Mouse (Mus musculus): Measurements from ENCODE around the gene Letm1.

Gene Letm1

DNA sequence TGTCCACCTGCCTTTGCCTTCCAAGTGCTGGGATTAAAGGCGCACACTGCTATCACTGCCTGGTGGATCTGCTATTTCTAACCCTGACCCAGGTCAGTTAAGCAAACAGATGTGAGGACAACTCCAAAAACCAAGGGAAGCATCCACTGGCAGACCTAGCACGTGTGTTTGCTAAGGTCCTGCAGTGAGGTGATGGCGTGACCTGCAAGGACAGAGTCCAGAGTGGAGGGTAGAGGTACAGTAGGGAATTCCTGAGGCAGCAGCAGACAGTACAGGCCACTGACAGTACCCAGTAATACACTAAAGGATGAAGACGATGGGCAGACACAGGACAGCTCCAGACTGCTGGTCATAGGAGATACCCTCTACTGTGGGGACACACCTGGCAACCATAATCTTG lies 42.1 kb downstream of the Letm1 start:
- no peak for DNase-seq (ENCODE audit: extremely low read depth, low read depth, low spot score)

- DNase-seq (ENCODE audit: extremely low read depth, low read depth, low spot score), result no peak
Measured at GRCm38 (mm10) chr5:33738341-33738740, 44.3 kb downstream of the Letm1 start.

- DNase-seq (ENCODE audit: extremely low read depth, low read depth, low spot score), result no peak
Measured at GRCm38 (mm10) chr5:33737903-33738321, 44.7 kb downstream of the Letm1 start.

GRCm38 (mm10) chr5:33736230-33736629 lies 46.4 kb downstream of the Letm1 start:
- DNase-seq (ENCODE audit: extremely low read depth, low read depth, low spot score), result no peak

DNA sequence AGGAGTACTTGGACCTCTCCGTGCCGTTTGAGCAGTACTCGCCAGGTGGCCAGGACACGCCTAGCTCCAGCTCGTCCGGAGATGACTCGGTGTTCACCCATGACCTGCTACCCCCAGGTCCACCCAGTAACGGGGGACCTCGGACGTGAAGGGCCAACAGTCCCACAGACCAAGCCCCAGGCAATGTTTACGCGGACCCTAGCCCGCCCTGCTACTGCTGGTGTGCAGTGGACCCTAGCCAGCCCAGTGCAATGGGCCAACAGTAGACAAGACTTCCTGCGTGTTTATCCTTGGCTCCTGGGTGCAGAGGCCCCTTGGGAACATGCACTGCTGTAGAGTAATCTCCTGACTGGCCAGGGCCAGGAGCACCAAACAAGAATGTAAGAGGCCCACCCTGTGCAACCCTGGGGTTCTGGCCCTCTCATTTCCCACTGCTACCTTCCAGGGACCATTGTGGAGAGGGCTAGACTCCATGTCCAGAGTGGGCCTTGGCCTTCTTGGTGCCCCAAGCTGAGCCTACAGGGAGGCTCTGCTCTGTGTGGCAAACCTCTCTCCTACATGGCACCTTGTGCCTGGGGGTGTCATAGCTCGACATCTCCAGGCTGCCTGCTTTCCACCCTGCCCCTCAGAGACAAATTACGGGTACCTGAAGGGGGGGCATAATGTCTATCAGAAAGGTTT lies 47.1 kb downstream of the Letm1 start:
- no peak for DNase-seq (ENCODE audit: extremely low read depth, low read depth, low spot score)

- no peak for DNase-seq (ENCODE audit: extremely low read depth, low read depth, low spot score)
Measured at GRCm38 (mm10) chr5:33733837-33734236, 48.8 kb downstream of the Letm1 start.

DNA sequence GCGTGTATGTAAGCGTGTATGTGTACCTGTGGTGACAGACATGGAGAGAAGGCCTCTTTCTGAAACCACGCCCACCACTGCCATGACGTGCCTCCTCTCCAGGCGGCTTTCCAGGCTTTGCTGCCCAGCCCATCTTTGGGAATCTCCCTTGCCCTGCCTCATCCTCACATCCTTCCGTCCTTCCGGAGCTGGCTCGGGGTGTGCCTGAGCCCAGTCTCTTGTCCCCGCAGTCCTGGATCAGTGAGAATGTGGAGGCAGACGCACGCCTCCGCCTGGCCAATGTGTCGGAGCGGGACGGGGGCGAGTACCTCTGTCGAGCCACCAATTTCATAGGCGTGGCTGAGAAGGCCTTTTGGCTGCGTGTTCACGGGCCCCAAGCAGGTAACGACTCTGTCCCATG lies 51.6 kb downstream of the Letm1 start:
- no peak for DNase-seq (ENCODE audit: extremely low read depth, low read depth, low spot score)

- DNase-seq (ENCODE audit: extremely low read depth, low read depth, low spot score), result no peak
Measured at GRCm38 (mm10) chr5:33730516-33730915, 52.1 kb downstream of the Letm1 start.

DNA sequence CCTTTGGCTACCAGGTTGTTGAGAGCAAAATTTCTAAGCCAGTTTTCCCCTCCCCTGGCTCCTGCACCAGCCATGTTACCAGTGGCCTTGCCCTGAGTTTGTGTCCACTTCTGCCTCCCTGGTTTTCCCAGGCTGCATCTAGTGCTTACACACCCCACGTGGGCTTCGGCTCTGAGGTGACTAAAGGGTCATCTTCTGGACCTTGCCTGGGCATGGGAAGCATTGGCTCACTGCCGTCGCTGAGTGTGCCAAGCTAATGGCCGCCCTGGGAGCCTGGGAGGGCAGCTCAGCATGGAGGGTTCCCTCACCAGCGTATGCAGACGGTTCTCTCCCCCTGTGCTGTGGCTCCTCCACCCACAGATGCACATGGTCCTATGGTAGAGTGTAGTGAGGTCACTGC lies 53.8 kb downstream of the Letm1 start:
- no peak for DNase-seq (ENCODE audit: extremely low read depth, low read depth, low spot score)

- DNase-seq (ENCODE audit: extremely low read depth, low read depth, low spot score), result no peak
Measured at GRCm38 (mm10) chr5:33726891-33727290, 55.7 kb downstream of the Letm1 start.

DNA sequence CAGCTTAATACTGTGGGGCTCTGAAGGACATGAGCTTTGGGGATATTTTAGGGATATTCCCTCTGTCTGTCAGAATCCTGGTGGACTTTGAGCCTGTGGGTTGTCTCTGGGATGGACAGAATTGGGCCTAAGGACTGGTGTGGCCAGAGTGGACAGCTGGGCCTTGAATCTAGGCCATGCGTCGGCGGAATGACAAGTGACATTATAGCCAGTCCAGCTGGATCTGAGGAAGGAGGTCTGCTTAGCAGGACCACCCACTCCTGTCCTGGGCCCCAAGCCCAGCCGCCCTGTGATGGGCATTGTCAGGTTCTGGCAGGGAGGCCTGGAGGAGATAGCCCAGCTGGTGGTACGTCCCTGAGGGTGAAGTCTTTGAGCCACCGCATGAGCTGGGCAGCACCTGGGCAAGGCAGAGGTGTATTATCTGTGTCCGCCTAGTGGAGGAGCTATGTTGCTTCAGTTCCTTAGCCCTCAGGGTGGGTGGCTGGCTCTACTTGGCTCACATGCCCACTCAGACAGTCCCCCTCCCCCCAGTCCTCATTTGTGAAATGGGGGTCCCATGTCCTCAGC lies 56.5 kb downstream of the Letm1 start:
- DNase-seq (ENCODE audit: extremely low read depth, low read depth, low spot score), result no peak

GRCm38 (mm10) chr5:33723641-33724465 lies 58.8 kb downstream of the Letm1 start:
- DNase-seq (ENCODE audit: extremely low read depth, low read depth, low spot score), result no peak

GRCm38 (mm10) chr5:33723019-33723640 lies 59.5 kb downstream of the Letm1 start:
- DNase-seq (ENCODE audit: extremely low read depth, low read depth, low spot score), result no peak

DNA sequence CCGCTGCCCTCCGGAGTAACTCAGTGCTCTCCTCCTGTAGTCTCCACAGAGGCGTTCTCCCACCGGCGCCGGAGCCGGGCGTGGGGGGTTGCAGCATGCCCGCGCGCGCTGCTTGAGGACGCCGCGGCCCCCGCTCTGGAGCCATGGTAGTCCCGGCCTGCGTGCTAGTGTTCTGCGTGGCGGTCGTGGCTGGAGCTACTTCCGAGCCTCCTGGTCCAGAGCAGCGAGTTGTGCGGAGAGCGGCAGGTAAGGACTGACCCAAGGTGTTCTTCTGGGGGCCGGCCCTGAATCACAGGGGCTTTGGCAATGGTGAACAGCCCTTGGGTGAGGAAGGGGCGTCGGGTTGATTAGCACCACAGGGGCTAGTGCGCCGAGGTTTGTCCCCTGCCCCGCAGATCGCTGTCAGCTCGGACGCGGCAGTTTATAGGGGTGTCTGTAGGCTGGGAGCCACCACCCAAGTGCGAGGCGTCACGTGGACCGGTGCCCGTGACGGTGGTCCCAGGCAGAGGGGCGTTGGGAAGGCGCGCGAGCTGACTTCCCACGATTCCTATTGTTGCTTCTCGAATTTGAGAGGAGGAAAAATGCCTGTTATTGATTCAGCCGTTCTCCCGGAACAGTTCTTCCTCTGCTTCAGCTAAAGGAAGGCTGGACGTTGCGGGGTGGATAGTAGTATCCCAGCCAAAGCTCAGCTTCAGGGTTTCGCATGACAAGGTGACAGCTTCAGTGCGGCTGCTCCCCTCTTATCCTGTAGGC lies 60.2 kb downstream of the Letm1 start:
- DNase-seq (ENCODE audit: extremely low read depth, low read depth, low spot score), result no peak

GRCm38 (mm10) chr5:33721541-33722265 lies 60.9 kb downstream of the Letm1 start, which contains the start of gene Fgfr3:
Gene Fgfr3 (plus strand): TSS chr5:33721674.
- no peak for DNase-seq (ENCODE audit: extremely low read depth, low read depth, low spot score)

DNA sequence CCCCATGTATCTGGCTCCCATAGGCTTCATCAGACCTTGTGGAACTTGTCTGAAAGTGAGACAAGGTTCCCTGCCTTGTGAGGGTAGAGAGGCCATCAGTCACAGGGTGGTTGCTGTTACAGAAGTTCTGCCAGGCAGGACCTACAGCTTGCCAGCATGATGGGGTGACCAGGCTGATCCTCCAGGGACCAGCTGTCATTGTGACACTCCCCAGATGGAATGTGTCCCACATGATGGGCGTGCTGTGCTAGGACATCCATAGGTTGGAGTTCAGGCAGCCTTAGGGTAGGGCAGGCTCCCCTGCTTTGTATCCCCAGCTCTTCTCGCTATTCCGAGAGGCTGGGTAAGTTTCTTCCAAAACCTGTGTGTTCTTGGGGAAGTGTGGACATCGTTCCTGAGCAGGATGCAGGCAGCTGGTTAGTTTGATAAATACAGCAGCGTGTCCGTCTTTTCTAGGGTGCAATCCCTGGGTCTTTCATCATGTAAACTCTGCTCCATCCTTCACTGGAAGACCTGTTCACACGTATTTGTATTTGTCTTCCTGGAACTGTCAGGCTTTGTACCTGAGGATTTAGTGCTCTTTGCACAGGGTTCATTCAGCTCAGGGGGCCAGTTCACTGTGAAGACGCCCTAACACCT lies 61.6 kb downstream of the Letm1 start:
- no peak for DNase-seq (ENCODE audit: extremely low read depth, low read depth, low spot score)

- no peak for DNase-seq (ENCODE audit: extremely low read depth, low read depth, low spot score)
Measured at GRCm38 (mm10) chr5:33718460-33718859, 64.2 kb downstream of the Letm1 start.

DNA sequence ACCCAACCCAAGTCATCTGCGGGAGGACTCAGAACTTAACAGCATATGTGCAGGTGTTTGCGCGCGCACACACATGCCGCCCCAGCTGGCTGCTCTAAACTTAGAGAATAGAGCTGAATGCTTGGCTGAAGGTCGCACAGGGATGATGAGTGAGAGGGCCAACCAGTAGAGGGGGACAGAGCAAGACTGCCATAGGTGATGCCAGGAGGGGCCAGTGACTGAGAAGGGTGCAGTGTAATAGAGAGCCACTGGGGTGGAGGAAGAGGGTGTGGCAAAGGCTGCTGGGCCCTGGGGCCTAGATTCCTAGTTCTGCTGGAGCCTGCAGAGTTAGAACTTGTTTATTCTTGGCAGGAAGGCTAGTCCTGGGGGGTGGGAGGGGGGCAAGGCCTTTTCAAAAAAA lies 66.2 kb downstream of the Letm1 start:
- DNase-seq (ENCODE audit: extremely low read depth, low read depth, low spot score), result no peak

DNA sequence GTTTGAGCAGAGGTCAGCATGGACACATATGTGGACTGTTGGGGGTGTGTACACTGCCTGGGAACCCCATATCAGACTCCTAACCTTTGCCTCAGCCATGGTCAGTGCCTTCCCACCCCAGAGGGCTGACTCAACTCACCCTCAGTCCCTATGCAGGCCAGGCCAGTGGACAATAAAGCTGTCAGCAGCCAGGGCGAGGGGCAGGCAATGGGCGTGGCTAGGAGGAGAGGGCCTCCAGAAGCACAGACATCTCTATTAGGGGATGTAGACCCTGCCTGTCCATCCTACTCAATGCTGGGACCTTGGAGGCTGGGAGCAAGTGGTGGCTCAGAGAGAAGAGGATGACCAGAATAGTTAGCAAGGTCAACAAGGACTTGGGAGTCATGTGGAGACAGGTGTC lies 67.4 kb downstream of the Letm1 start:
- no peak for DNase-seq (ENCODE audit: extremely low read depth, low read depth, low spot score)

GRCm38 (mm10) chr5:33712550-33712949 lies 70.1 kb downstream of the Letm1 start:
- DNase-seq (ENCODE audit: extremely low read depth, low read depth, low spot score), result no peak
